Comparison of ENCODE assay signal across 26 mouse cellular contexts in the genomic region with DNA sequence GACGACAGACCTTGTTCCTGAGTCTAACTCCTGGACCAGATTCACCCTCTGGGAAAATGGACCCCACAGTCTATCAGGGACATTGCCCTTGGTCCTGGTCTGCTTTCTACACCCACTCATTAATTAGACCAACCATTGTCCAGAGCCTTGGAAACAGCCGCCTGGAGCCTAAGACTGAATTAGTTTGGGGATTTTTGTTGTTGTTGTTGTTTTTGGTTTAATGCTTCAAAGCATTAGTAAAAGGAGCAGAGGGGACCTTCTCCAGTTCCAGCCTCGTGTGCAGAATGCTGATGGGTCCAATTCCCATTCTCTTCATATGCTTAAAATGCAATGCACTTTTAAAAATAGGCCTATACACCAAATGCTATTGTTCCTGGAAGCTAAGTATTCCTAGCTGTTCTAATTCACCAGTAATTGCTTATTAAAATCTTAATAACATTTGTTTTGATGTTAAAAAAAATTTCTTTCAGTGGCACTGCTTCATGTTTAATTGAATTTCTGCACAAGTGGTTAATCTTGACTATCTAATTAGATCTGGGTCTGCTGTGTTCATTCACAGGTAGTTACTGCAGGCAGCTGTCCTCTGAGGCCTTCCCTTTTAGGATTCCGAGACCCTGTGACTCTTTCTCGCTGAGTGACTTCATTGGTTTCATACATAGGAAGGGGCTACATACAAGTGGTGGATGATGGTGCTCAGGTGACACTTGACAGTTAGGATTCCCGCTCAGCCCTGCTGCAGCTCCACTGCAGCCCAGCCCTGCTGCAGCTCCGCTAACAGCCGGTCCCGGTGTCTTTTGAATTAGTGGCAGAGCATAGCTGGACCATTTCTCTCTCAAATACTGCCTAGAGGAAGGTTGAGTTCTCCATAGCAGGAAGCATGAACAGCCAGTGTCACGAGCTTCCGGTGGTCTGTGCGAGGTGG. TPM values are rescaled to one million over a fixed set of nuclear protein-coding genes. Genes with fewer than 3 reads are reported as not detected.
DNase-seq lines count a peak whose midpoint lies in the region; ATAC-seq and TF ChIP-seq lines count a peak whose summit lies in the region.
"Had no signal": no experiment of that assay in that cellular context is flagged by ENCODE, and none has a peak within 500 bp of the region (broad histone marks: within the 10 kb centered on the region; RNA-seq: fewer than 3 reads in every experiment).

No protein-coding gene starts in this region.

- no peak for DNase-seq in hindbrain, embryonic 10.5 days (ENCODE audit: low spot score)
- peak; percentile 9 for DNase-seq in right cerebral cortex, adult 18-20 months
- DNase-seq in right cerebral cortex, postnatal 4 days: no peak
- no peak for DNase-seq in forebrain, postnatal 0 days
- DNase-seq in thymus, postnatal 14 days: no peak
- DNase-seq in lung, postnatal 10 days: no peak
- DNase-seq: adrenal gland, adult 2 months; cerebellum, adult 11-12 months; heart, postnatal 4 days; kidney, adult 9 months; kidney, postnatal 14 days; liver, postnatal 0 days; lung, postnatal 14 days; right cerebral cortex, postnatal 25 days; thymus, adult 18-20 months; thymus, postnatal 4 days had no signal

- peak; percentile 33; the same call in 1 of the 2 replicates for ATAC-seq in hindbrain, embryonic 13.5 days (ENCODE audit: low FRiP score)
- ATAC-seq in forebrain, postnatal 0 days: peak; percentile 37
- ATAC-seq in neural tube, embryonic 15.5 days (ENCODE audit: low FRiP score): peak; percentile 30
- ATAC-seq: intestine, embryonic 15.5 days; liver, postnatal 0 days; Patski had no signal

- H3K9me3 ChIP-seq in hindbrain, embryonic 13.5 days: no peaks in the 10 kb centered on the region
- H3K9me3 ChIP-seq in hindbrain, embryonic 10.5 days: no peaks in the 10 kb centered on the region
- H3K9me3 ChIP-seq in forebrain, postnatal 0 days (ENCODE audit: low read length): no peaks in the 10 kb centered on the region
- H3K9me3 ChIP-seq in neural tube, embryonic 15.5 days (replicated peaks): no peaks in the 10 kb centered on the region
- H3K9me3 ChIP-seq: embryonic facial prominence, embryonic 10.5 days; heart, embryonic 15.5 days; intestine, embryonic 15.5 days; limb, embryonic 12.5 days; stomach, embryonic 15.5 days had no signal

- peaks cover 20% of the 10 kb centered on the region for H3K4me1 ChIP-seq in hindbrain, embryonic 13.5 days (replicated peaks)
- peaks cover 23% of the 10 kb centered on the region for H3K4me1 ChIP-seq in hindbrain, embryonic 10.5 days (replicated peaks)
- 0 out of 2 replicates have a peak, but pooled peaks cover 2% of the 10 kb centered on the region for H3K4me1 ChIP-seq in forebrain, postnatal 0 days (ENCODE audit: insufficient read depth)
- H3K4me1 ChIP-seq in neural tube, embryonic 15.5 days: peaks cover 8% of the 10 kb centered on the region
- H3K4me1 ChIP-seq: intestine, embryonic 15.5 days; limb, embryonic 12.5 days; stomach, embryonic 15.5 days had no signal

- H3K27me3 ChIP-seq in hindbrain, embryonic 13.5 days: no peaks in the 10 kb centered on the region
- H3K27me3 ChIP-seq in hindbrain, embryonic 10.5 days (ENCODE audit: insufficient read depth, poor library complexity, severe bottlenecking): no peaks in the 10 kb centered on the region
- no peaks in the 10 kb centered on the region for H3K27me3 ChIP-seq in forebrain, postnatal 0 days (ENCODE audit: insufficient read depth, low read length)
- H3K27me3 ChIP-seq in neural tube, embryonic 15.5 days (replicated peaks): no peaks in the 10 kb centered on the region
- H3K27me3 ChIP-seq: heart, embryonic 15.5 days; intestine, embryonic 15.5 days; limb, embryonic 12.5 days; Patski; stomach, embryonic 15.5 days had no signal

- no peak overlapping the region for H3K4me2 ChIP-seq in hindbrain, embryonic 13.5 days
- H3K4me2 ChIP-seq in forebrain, postnatal 0 days (ENCODE audit: low read depth): no peak overlapping the region
- no peak overlapping the region for H3K4me2 ChIP-seq in neural tube, embryonic 15.5 days
- H3K4me2 ChIP-seq: heart, embryonic 15.5 days; intestine, embryonic 15.5 days; limb, embryonic 12.5 days; liver, embryonic 11.5 days; stomach, embryonic 15.5 days had no signal

- WGBS in hindbrain, embryonic 13.5 days: 82% methylated on average over 12 of the region's 12 CpGs
- WGBS in hindbrain, embryonic 10.5 days: 91% methylated on average over 12 of the region's 12 CpGs
- 53% methylated on average over 12 of the region's 12 CpGs for WGBS in forebrain, postnatal 0 days
- 72% methylated on average over 12 of the region's 12 CpGs for whole genome bisulfite sequencing in neural tube, embryonic 15.5 days

- peak overlapping the region; percentile 67 for H3K27ac ChIP-seq in hindbrain, embryonic 13.5 days
- no peak overlapping the region for H3K27ac ChIP-seq in hindbrain, embryonic 10.5 days
- no peak overlapping the region for H3K27ac ChIP-seq in forebrain, postnatal 0 days (ENCODE audit: low read depth, low read length)
- H3K27ac ChIP-seq in neural tube, embryonic 15.5 days (replicated peaks): peak overlapping the region; percentile 34; the same call in 1 of the 2 replicates
- H3K27ac ChIP-seq: embryonic facial prominence, embryonic 10.5 days; heart, embryonic 15.5 days; intestine, embryonic 15.5 days; limb, embryonic 12.5 days; stomach, embryonic 15.5 days had no signal

- H3K36me3 ChIP-seq in hindbrain, embryonic 13.5 days: peaks cover 64% of the 10 kb centered on the region
- H3K36me3 ChIP-seq in hindbrain, embryonic 10.5 days: peaks cover 85% of the 10 kb centered on the region
- H3K36me3 ChIP-seq in forebrain, postnatal 0 days (ENCODE audit: insufficient read depth): peaks cover 47% of the 10 kb centered on the region
- H3K36me3 ChIP-seq in neural tube, embryonic 15.5 days: peaks cover 47% of the 10 kb centered on the region

- TF ChIP-seq CTCF in forebrain, postnatal 0 days (IDR thresholded peaks at IDR 0.05; ENCODE audit: low read depth): no peak

- H3K4me3 ChIP-seq in hindbrain, embryonic 13.5 days: no peak overlapping the region
- H3K4me3 ChIP-seq in hindbrain, embryonic 10.5 days: no peak overlapping the region
- H3K4me3 ChIP-seq in forebrain, postnatal 0 days (ENCODE audit: low read depth, low read length): no peak overlapping the region
- no peak overlapping the region for H3K4me3 ChIP-seq in neural tube, embryonic 15.5 days (replicated peaks)
- H3K4me3 ChIP-seq: embryonic facial prominence, embryonic 10.5 days; heart, embryonic 15.5 days; intestine, embryonic 15.5 days; limb, embryonic 12.5 days; stomach, embryonic 15.5 days had no signal

- H3K9ac ChIP-seq in hindbrain, embryonic 13.5 days: no peak overlapping the region
- no peak overlapping the region for H3K9ac ChIP-seq in forebrain, postnatal 0 days
- H3K9ac ChIP-seq in neural tube, embryonic 15.5 days (replicated peaks): no peak overlapping the region
- H3K9ac ChIP-seq: heart, embryonic 15.5 days; intestine, embryonic 15.5 days; limb, embryonic 12.5 days; liver, postnatal 0 days; stomach, embryonic 15.5 days had no signal

RNA-seq across cellular contexts. Expression of gene Popdc3, which starts 25.9 kb away (rescaled TPM):
- 1.8 and 2.4 TPM in 2 replicates for polyA plus RNA-seq in hindbrain, embryonic 13.5 days (2015; fragmentation: Nextera tagmentation; extraction: Ambion mirVana)
- 0.11 and 0.18 TPM in 2 replicates for polyA plus RNA-seq in hindbrain, embryonic 10.5 days (2016; fragmentation: Nextera tagmentation; extraction: Ambion mirVana)
- 2.3 and 2.6 TPM in 2 replicates for total RNA-seq in forebrain, postnatal 0 days (2014; rRNA removed)
- 1.6 and 2.9 TPM in 2 replicates for polyA plus RNA-seq in forebrain, postnatal 0 days (2015; fragmentation: Nextera tagmentation; extraction: Ambion mirVana)
- 2.9 and 3.8 TPM in 2 replicates for polyA plus RNA-seq in neural tube, embryonic 15.5 days (2015; fragmentation: Nextera tagmentation; extraction: Ambion mirVana)
- total RNA-seq: megakaryocyte progenitor cell, adult 5-6 weeks had no signal
- polyA plus RNA-seq: liver, postnatal 0 days had no signal

Comparison
In these comparisons a context has a peak if more than half of its experiments do, and no peak if none do; other contexts are left out.
1. H3K27ac ChIP-seq: peak in hindbrain, embryonic 13.5 days (single experiment) and neural tube, embryonic 15.5 days (single experiment); none in hindbrain, embryonic 10.5 days (single experiment) and forebrain, postnatal 0 days (single experiment).
2. Peak in every context shown above with its lines, with median percentiles within 50 percentile points of each other: ATAC-seq.